Comparison of ENCODE assay signal across 21 mouse cellular contexts in genomic region chr13:55995255-55995654, GRCm38 (mm10).
DNase-seq lines count a peak whose midpoint lies in the region; ATAC-seq and TF ChIP-seq lines count a peak whose summit lies in the region.
"Had no signal": no experiment of that assay in that cellular context is flagged by ENCODE, and none has a peak within 500 bp of the region (broad histone marks: within the 10 kb centered on the region; RNA-seq: fewer than 3 reads in every experiment).

No protein-coding gene starts in this region.

- H3K36me3 ChIP-seq in forebrain, embryonic 14.5 days (ENCODE audit: control insufficient read depth, insufficient read depth, low read length): no peaks in the 10 kb centered on the region
- H3K36me3 ChIP-seq in forebrain, embryonic 12.5 days (replicated peaks): no peaks in the 10 kb centered on the region
- H3K36me3 ChIP-seq in forebrain, postnatal 0 days (ENCODE audit: insufficient read depth): no peaks in the 10 kb centered on the region
- H3K36me3 ChIP-seq: embryonic facial prominence, embryonic 13.5 days; G1E; heart, embryonic 15.5 days; hindbrain, embryonic 13.5 days had no signal

- H3K4me1 ChIP-seq in forebrain, embryonic 14.5 days (ENCODE audit: control insufficient read depth, insufficient read depth, low read length): no peaks in the 10 kb centered on the region
- H3K4me1 ChIP-seq in forebrain, embryonic 12.5 days: no peaks in the 10 kb centered on the region
- H3K4me1 ChIP-seq in forebrain, postnatal 0 days (ENCODE audit: insufficient read depth): no peaks in the 10 kb centered on the region
- H3K4me1 ChIP-seq: embryonic facial prominence, embryonic 13.5 days; heart, embryonic 15.5 days; hindbrain, embryonic 13.5 days had no signal

- no peak overlapping the region for H3K4me3 ChIP-seq in forebrain, embryonic 14.5 days (ENCODE audit: low read depth, low read length)
- H3K4me3 ChIP-seq in forebrain, embryonic 12.5 days (replicated peaks): no peak overlapping the region
- H3K4me3 ChIP-seq in forebrain, postnatal 0 days (ENCODE audit: low read depth, low read length): no peak overlapping the region
- H3K4me3 ChIP-seq: embryonic facial prominence, embryonic 13.5 days; heart, adult 2 months; heart, embryonic 15.5 days; hindbrain, embryonic 13.5 days had no signal

- H3K9me3 ChIP-seq in forebrain, embryonic 14.5 days (replicated peaks; ENCODE audit: control insufficient read depth, low read length): no peaks in the 10 kb centered on the region
- no peaks in the 10 kb centered on the region for H3K9me3 ChIP-seq in forebrain, embryonic 12.5 days
- no peaks in the 10 kb centered on the region for H3K9me3 ChIP-seq in forebrain, postnatal 0 days (ENCODE audit: low read length)
- H3K9me3 ChIP-seq: embryonic facial prominence, embryonic 13.5 days; G1E; heart, embryonic 15.5 days; hindbrain, embryonic 13.5 days had no signal

- H3K27ac ChIP-seq in forebrain, embryonic 14.5 days (ENCODE audit: low read depth, low read length): no peak overlapping the region
- H3K27ac ChIP-seq in forebrain, embryonic 12.5 days: no peak overlapping the region
- no peak overlapping the region for H3K27ac ChIP-seq in forebrain, postnatal 0 days (ENCODE audit: low read depth, low read length)
- H3K27ac ChIP-seq: embryonic facial prominence, embryonic 13.5 days; heart, adult 2 months; heart, embryonic 15.5 days; hindbrain, embryonic 13.5 days had no signal

- 63% methylated on average over 4 of the region's 4 CpGs for WGBS in forebrain, embryonic 14.5 days
- WGBS in forebrain, embryonic 12.5 days: 86% methylated on average over 4 of the region's 4 CpGs
- 50% methylated on average over 4 of the region's 4 CpGs for WGBS in forebrain, postnatal 0 days

- TF ChIP-seq CTCF in forebrain, postnatal 0 days (IDR thresholded peaks at IDR 0.05; ENCODE audit: low read depth): no peak

- no peak overlapping the region for H3K9ac ChIP-seq in forebrain, embryonic 14.5 days (ENCODE audit: low read length)
- no peak overlapping the region for H3K9ac ChIP-seq in forebrain, embryonic 12.5 days
- H3K9ac ChIP-seq in forebrain, postnatal 0 days: no peak overlapping the region
- H3K9ac ChIP-seq: embryonic facial prominence, embryonic 13.5 days; heart, embryonic 15.5 days; hindbrain, embryonic 13.5 days had no signal

- no peaks in the 10 kb centered on the region for H3K27me3 ChIP-seq in forebrain, embryonic 14.5 days (replicated peaks; ENCODE audit: control insufficient read depth, insufficient read depth, low read length)
- peaks cover 8% of the 10 kb centered on the region; the same call in 1 of the 2 replicates for H3K27me3 ChIP-seq in forebrain, embryonic 12.5 days
- H3K27me3 ChIP-seq in forebrain, postnatal 0 days (ENCODE audit: insufficient read depth, low read length): no peaks in the 10 kb centered on the region
- H3K27me3 ChIP-seq: heart, embryonic 15.5 days; hindbrain, embryonic 13.5 days had no signal

- ATAC-seq in forebrain, embryonic 14.5 days: no peak
- no peak for ATAC-seq in forebrain, embryonic 12.5 days (ENCODE audit: low FRiP score)
- ATAC-seq in forebrain, postnatal 0 days: peak; percentile 66; the same call in 1 of the 2 replicates
- ATAC-seq: CD4-positive, CD25-positive, alpha-beta regulatory T cell, adult 4 months; intestine, postnatal 0 days had no signal

- H3K4me2 ChIP-seq in forebrain, embryonic 14.5 days (ENCODE audit: low read length): no peak overlapping the region
- no peak overlapping the region for H3K4me2 ChIP-seq in forebrain, embryonic 12.5 days
- H3K4me2 ChIP-seq in forebrain, postnatal 0 days (ENCODE audit: low read depth): no peak overlapping the region
- H3K4me2 ChIP-seq: embryonic facial prominence, embryonic 13.5 days; heart, embryonic 11.5 days; heart, embryonic 15.5 days; hindbrain, embryonic 13.5 days had no signal

- peak; percentile 71 for DNase-seq in forebrain, embryonic 14.5 days (ENCODE audit: low spot score)
- peak; percentile 34 for DNase-seq in layer of hippocampus, adult 9-11 months
- no peak for DNase-seq in layer of hippocampus, postnatal 25 days (ENCODE audit: extremely low spot score in 1 of 2, low spot score in 1 of 2)
- peak; percentile 64 for DNase-seq in forebrain, postnatal 0 days
- no peak for DNase-seq in B cell, adult 2 months
- DNase-seq: adrenal gland, adult 8-10 months; adrenal gland, postnatal 36 days; cerebellum, adult 18-20 months; cerebellum, adult 9-11 months; gastrocnemius, postnatal 14 days; heart, adult 2 months; heart, postnatal 14 days; kidney, adult 8-10 months had no signal

Comparison
In these comparisons a context has a peak if more than half of its experiments do, and no peak if none do; other contexts are left out.
1. DNase-seq: peak in forebrain, embryonic 14.5 days (single experiment), layer of hippocampus, adult 9-11 months (single experiment) and forebrain, postnatal 0 days (single experiment); none in layer of hippocampus, postnatal 25 days (0 of 2) and B cell, adult 2 months (0 of 2).